Mouse (Mus musculus): ENCODE results near the gene Miga2. TPM values are rescaled to one million over a fixed set of nuclear protein-coding genes. Genes with fewer than 3 reads are reported as not detected.

The Miga2 gene
- polyA plus RNA-seq, 1 experiment from 2014 or later = 39.7 TPM

DNA sequence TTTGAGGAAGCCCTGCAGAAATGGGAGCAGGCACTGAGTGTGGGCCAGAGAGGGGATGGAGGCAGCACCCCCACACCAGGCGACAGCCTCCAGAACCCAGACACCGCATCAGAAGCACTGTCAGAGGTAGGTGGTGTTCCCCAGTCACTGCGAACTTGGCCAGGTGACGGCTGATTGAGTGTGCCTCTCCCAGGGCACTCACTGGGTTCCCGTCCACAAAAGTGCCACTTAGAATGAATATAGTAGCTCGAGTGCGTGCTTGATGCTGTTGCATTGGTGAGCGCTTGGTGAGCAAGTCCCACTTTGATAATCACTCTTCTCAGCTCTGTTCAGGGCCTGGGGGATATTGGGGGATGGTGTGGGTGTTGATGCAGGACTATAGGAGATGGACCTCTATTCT lies 7.5 kb downstream of the Miga2 start:
- ATAC-seq = no peak

DNA sequence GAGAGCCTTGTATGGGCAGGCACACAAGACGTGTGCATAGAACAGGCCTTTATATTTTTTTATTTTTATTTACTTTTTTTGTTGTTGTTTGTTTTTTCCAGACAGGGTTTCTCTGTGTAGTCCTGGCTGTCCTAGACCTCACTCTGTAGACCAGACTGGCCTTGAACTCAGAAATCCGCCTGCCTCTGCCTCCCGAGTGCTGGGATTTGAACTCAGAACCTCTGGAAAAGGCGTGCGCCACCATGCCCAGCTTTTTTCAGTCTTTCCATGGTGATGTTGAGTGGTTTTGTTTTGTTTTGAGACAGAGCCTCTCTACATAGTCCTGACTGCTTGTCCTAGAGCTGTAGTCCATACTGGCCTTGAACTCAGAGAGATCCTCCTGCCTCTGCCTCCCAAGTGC lies 8.7 kb downstream of the Miga2 start:
- no peak overlapping the region for H3K4me2 ChIP-seq (ENCODE audit: low read length)
- H3K4me3 ChIP-seq (ENCODE audit: low read length) = no peak overlapping the region
- no peaks in the 10 kb centered on the region for H3K4me1 ChIP-seq (ENCODE audit: control insufficient read depth, insufficient read depth, low read depth, low read length)
- no peaks in the 10 kb centered on the region for H3K27me3 ChIP-seq (replicated peaks; ENCODE audit: control insufficient read depth, insufficient read depth, low read length)
- WGBS = 96% methylated on average over 5 of the region's 5 CpGs
- no peaks in the 10 kb centered on the region for H3K9me3 ChIP-seq (ENCODE audit: control insufficient read depth, low read length)
- ATAC-seq = no peak
- no peak overlapping the region for H3K9ac ChIP-seq (ENCODE audit: low read depth, low read length)
- H3K36me3 ChIP-seq (ENCODE audit: control insufficient read depth, insufficient read depth, low read length) = peaks cover 65% of the 10 kb centered on the region
- H3K27ac ChIP-seq (ENCODE audit: low read depth, low read length) = no peak overlapping the region

More for the DNA sequence above, 7.5 kb downstream of the Miga2 start:
- no peak overlapping the region for H3K4me3 ChIP-seq (ENCODE audit: low read length)
- no peak overlapping the region for H3K9ac ChIP-seq (ENCODE audit: low read depth, low read length)
- H3K9me3 ChIP-seq (ENCODE audit: control insufficient read depth, low read length) = no peaks in the 10 kb centered on the region
- H3K27me3 ChIP-seq (replicated peaks; ENCODE audit: control insufficient read depth, insufficient read depth, low read length) = no peaks in the 10 kb centered on the region
- no peak overlapping the region for H3K27ac ChIP-seq (ENCODE audit: low read depth, low read length)
- H3K36me3 ChIP-seq (ENCODE audit: control insufficient read depth, insufficient read depth, low read length) = peaks cover 55% of the 10 kb centered on the region
- H3K4me2 ChIP-seq (ENCODE audit: low read length) = no peak overlapping the region
- WGBS = 93% methylated on average over 8 of the region's 8 CpGs
- no peaks in the 10 kb centered on the region for H3K4me1 ChIP-seq (ENCODE audit: control insufficient read depth, insufficient read depth, low read depth, low read length)

DNA sequence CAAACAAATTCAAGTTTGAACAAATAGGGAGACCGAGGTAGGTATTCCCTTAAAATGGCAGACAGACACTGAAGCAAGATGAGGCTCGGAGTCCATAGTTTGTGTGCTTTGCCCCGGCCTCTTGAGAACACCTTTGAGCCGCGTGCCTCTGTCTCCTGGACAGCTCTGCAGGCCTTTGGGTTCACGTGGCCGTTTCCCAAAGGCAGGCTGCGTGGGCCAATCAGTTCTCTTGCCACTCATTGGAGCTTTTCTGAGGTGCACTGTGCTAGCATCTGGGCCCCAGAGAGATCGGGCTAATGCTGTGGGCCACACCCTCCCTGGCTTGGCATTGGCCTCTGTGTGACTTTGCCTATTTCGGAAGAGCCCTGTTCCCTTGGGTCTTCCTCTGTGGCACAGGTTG lies 11.9 kb downstream of the Miga2 start:
- Histone ChIP-seq H3K27ac (ENCODE audit: low read depth, low read length) (no peak overlapping the region), H3K9me3 (ENCODE audit: control insufficient read depth, low read length) (no peaks in the 10 kb centered on the region), H3K4me1 (ENCODE audit: control insufficient read depth, insufficient read depth, low read depth, low read length) (no peaks in the 10 kb centered on the region), H3K27me3 (replicated peaks; ENCODE audit: control insufficient read depth, insufficient read depth, low read length) (no peaks in the 10 kb centered on the region), H3K9ac (ENCODE audit: low read depth, low read length) (no peak overlapping the region), H3K36me3 (ENCODE audit: control insufficient read depth, insufficient read depth, low read length) (peaks cover 51% of the 10 kb centered on the region), H3K4me2 (ENCODE audit: low read length) (no peak overlapping the region), H3K4me3 (ENCODE audit: low read length) (no peak overlapping the region)
- no peak for ATAC-seq
- 95% methylated on average over 10 of the region's 10 CpGs for WGBS

DNA sequence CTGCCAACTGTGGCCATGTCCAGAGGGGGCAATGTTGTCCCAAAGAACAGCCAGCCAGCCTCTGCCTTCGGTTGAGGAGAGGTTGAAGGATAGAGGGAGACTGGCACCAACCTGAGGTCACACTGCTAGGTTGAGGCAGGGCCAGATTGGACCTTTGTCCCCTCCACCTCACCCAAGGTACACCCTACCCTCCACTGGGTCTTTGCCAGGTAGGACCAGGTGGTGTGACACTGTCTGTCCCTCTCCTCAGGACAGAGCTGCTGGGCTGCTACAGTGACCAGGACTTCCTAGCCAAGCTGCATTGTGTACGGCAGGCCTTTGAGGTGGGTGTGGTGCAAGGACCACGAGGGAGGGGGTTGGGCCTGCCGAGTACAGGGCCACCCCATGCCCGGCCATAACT lies 13.7 kb downstream of the Miga2 start:
- Histone ChIP-seq H3K9me3 (ENCODE audit: control insufficient read depth, low read length) (no peaks in the 10 kb centered on the region), H3K4me2 (ENCODE audit: low read length) (no peak overlapping the region)

DNA sequence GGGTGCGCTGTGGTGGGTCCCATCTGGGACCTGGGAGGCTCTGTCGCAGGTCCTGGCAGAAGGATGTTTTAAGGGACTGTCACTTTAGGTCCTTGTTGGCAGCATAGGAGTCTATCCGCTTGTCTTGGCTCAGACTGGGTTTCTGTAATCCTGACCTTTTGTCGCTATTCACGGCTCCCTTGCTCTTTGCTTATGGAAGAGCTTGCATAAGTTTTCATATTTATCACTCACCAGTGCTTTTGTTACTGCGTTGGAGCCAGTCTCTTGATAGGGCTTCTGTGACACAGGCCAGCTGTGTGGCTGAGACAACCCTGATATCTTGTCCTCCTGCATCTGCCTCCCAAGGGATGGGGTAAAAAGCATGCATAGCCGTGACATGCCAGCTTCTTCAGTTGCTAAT lies 15.3 kb downstream of the Miga2 start:
- Histone ChIP-seq H3K4me1 (ENCODE audit: control insufficient read depth, insufficient read depth, low read depth, low read length) (no peaks in the 10 kb centered on the region), H3K9ac (ENCODE audit: low read depth, low read length) (no peak overlapping the region), H3K27ac (ENCODE audit: low read depth, low read length) (no peak overlapping the region), H3K36me3 (ENCODE audit: control insufficient read depth, insufficient read depth, low read length) (peaks cover 52% of the 10 kb centered on the region), H3K9me3 (ENCODE audit: control insufficient read depth, low read length) (no peaks in the 10 kb centered on the region), H3K4me3 (ENCODE audit: low read length) (no peak overlapping the region), H3K27me3 (replicated peaks; ENCODE audit: control insufficient read depth, insufficient read depth, low read length) (no peaks in the 10 kb centered on the region), H3K4me2 (ENCODE audit: low read length) (no peak overlapping the region)
- no peak for ATAC-seq
- 95% methylated on average over 7 of the region's 7 CpGs for WGBS

More for the DNA sequence above, 13.7 kb downstream of the Miga2 start:
- H3K4me1 ChIP-seq (ENCODE audit: control insufficient read depth, insufficient read depth, low read depth, low read length) = no peaks in the 10 kb centered on the region
- WGBS = 86% methylated on average over 5 of the region's 5 CpGs
- H3K36me3 ChIP-seq (ENCODE audit: control insufficient read depth, insufficient read depth, low read length) = peaks cover 55% of the 10 kb centered on the region
- no peak overlapping the region for H3K27ac ChIP-seq (ENCODE audit: low read depth, low read length)
- H3K4me3 ChIP-seq (ENCODE audit: low read length) = no peak overlapping the region
- no peak for ATAC-seq
- no peaks in the 10 kb centered on the region for H3K27me3 ChIP-seq (replicated peaks; ENCODE audit: control insufficient read depth, insufficient read depth, low read length)
- no peak overlapping the region for H3K9ac ChIP-seq (ENCODE audit: low read depth, low read length)

DNA sequence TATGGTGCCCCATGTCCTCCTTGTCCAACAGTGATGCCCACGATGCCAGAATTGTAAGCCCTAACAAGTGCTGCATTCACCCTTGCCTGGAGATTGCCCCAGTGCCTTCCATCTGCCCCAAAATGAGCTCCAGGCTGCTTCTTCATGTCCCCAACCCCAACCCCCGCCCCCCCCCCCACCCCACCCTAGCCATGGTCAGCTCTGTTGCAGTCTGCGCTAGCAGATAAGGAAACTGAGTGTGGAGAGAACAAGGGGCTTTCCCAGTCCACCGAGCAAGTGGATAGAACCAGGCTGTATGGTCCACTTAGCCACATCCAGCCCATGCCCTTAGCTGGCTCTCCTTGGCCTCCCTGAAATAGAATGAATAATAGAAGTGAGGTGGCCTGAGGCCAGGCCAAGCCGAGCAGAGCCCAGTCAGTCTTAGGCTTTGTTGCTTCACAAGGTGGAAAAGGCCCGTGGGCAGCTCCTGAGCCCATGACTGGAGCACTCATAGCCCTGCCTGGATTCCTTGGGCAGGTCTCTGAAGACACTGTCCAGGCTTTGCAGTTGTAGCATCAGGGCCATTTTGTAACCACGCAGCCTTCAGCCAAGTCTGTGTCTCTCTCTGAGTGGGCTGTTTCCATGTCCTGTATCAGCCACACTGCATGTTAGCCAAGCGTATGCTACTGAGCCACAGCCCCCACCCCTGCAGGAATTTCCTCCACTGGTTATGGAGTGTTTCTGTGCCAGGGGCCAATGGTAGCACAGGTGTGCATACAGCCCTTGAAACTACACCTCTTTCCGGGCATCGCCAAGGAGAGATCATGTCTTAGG lies 16.7 kb downstream of the Miga2 start:
- H3K4me1 ChIP-seq (ENCODE audit: control insufficient read depth, insufficient read depth, low read depth, low read length) = no peaks in the 10 kb centered on the region
- no peak overlapping the region for H3K4me3 ChIP-seq (ENCODE audit: low read length)
- no peak overlapping the region for H3K27ac ChIP-seq (ENCODE audit: low read depth, low read length)
- WGBS = 94% methylated on average over 9 of the region's 10 CpGs
- H3K9ac ChIP-seq (ENCODE audit: low read depth, low read length) = no peak overlapping the region
- no peak overlapping the region for H3K4me2 ChIP-seq (ENCODE audit: low read length)
- H3K9me3 ChIP-seq (ENCODE audit: control insufficient read depth, low read length) = no peaks in the 10 kb centered on the region
- H3K36me3 ChIP-seq (ENCODE audit: control insufficient read depth, insufficient read depth, low read length) = peaks cover 50% of the 10 kb centered on the region
- no peak for ATAC-seq
- H3K27me3 ChIP-seq (replicated peaks; ENCODE audit: control insufficient read depth, insufficient read depth, low read length) = no peaks in the 10 kb centered on the region

DNA sequence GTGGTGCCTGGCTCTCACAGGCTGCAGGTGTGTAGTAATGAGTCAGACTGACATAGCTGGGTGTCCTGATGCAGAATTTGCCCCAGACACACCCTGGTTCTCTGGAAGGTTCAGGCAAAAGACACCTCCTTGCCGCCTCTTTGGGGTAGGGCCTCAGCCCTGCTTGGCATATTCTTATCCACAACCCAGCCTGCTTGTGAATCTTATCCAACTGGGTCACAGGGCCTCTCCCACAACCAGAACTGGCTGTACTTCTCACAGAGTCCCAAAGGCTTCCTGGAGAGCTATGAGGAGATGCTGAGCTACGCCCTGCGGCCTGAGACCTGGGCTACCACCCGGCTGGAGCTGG lies 17.3 kb downstream of the Miga2 start:
- H3K27me3 ChIP-seq (replicated peaks; ENCODE audit: control insufficient read depth, insufficient read depth, low read length) = no peaks in the 10 kb centered on the region
- H3K9me3 ChIP-seq (ENCODE audit: control insufficient read depth, low read length) = no peaks in the 10 kb centered on the region
- H3K27ac ChIP-seq (ENCODE audit: low read depth, low read length) = no peak overlapping the region
- 96% methylated on average over 4 of the region's 4 CpGs for WGBS
- H3K9ac ChIP-seq (ENCODE audit: low read depth, low read length) = no peak overlapping the region
- H3K36me3 ChIP-seq (ENCODE audit: control insufficient read depth, insufficient read depth, low read length) = peaks cover 45% of the 10 kb centered on the region
- no peaks in the 10 kb centered on the region for H3K4me1 ChIP-seq (ENCODE audit: control insufficient read depth, insufficient read depth, low read depth, low read length)
- no peak overlapping the region for H3K4me3 ChIP-seq (ENCODE audit: low read length)
- no peak overlapping the region for H3K4me2 ChIP-seq (ENCODE audit: low read length)
- no peak for ATAC-seq

DNA sequence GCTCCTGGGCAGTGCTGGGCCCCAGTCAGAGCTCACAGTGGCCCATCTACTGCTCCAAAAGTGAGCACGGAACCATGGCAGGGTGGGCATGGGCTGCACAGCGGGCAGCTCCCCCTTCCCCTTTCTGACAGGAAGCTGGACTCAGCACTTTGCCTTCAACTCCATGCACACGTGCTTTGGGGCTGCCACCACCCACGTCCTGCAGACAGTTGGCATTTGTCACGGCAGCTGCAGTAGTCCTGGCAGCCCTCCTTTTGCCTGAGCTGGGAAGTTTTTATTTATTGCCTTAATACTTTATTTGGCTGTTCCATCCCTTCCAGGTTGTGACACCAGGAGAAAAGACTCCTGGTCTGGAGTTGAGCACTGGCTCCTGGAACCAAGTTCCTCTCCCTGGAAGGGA lies 20.8 kb downstream of the Miga2 start:
- Histone ChIP-seq H3K9ac (ENCODE audit: low read depth, low read length) (no peak overlapping the region), H3K27ac (ENCODE audit: low read depth, low read length) (no peak overlapping the region), H3K4me3 (ENCODE audit: low read length) (no peak overlapping the region), H3K27me3 (replicated peaks; ENCODE audit: control insufficient read depth, insufficient read depth, low read length) (no peaks in the 10 kb centered on the region), H3K4me1 (ENCODE audit: control insufficient read depth, insufficient read depth, low read depth, low read length) (no peaks in the 10 kb centered on the region), H3K36me3 (ENCODE audit: control insufficient read depth, insufficient read depth, low read length) (peaks cover 28% of the 10 kb centered on the region), H3K4me2 (ENCODE audit: low read length) (no peak overlapping the region), H3K9me3 (ENCODE audit: control insufficient read depth, low read length) (no peaks in the 10 kb centered on the region)
- ATAC-seq = no peak
- WGBS = 75% methylated on average over 5 of the region's 5 CpGs

DNA sequence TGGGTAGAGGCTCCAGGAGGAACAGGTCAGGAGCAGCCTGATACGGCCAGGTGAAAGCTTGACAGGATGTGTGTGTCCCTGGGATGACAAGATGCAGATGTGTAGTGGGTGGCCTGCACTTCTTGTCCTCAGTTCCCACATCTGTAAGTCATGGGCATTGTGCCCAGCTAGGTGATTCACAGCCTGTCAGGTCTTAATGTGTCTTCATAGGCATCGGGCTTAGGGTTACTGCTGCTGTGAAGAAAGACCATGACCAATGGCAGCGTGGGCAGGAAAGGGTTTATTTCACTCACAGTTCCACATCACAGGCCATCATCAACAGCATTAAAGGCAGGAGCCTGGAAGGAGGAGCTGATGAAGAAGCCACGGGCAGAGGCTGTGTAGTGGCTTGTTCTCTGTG lies 21.6 kb downstream of the Miga2 start:
- Histone ChIP-seq H3K9ac (ENCODE audit: low read depth, low read length) (no peak overlapping the region), H3K36me3 (ENCODE audit: control insufficient read depth, insufficient read depth, low read length) (peaks cover 26% of the 10 kb centered on the region), H3K9me3 (ENCODE audit: control insufficient read depth, low read length) (no peaks in the 10 kb centered on the region), H3K27ac (ENCODE audit: low read depth, low read length) (no peak overlapping the region), H3K4me1 (ENCODE audit: control insufficient read depth, insufficient read depth, low read depth, low read length) (no peaks in the 10 kb centered on the region), H3K4me2 (ENCODE audit: low read length) (no peak overlapping the region), H3K27me3 (replicated peaks; ENCODE audit: control insufficient read depth, insufficient read depth, low read length) (no peaks in the 10 kb centered on the region), H3K4me3 (ENCODE audit: low read length) (no peak overlapping the region)
- 86% methylated on average over 4 of the region's 4 CpGs for WGBS
- no peak for ATAC-seq

Measured in hindbrain, embryonic 16.5 days (tissue).